Mouse (Mus musculus) CH12.LX (cell line): Measurements from ENCODE around the gene Agap1.

Experiments
- CHD1 ChIP-seq: IDR thresholded peaks from 2 replicates; pipeline ENCODE4 v1.6.1; 2012; ENCODE audit warnings: low read depth, low read length, improper control_type of control experiment, inconsistent platforms
- CTCF ChIP-seq, 2 experiments: IDR thresholded peaks in 1 of 2; conservative IDR thresholded peaks in 1 of 2; 2 replicates each; pipeline ENCODE4 v1.5.1; 2011 to 2012; ENCODE audit warnings: low read depth in 2 of 2, low read length in 2 of 2, improper control_type of control experiment in 1 of 2, inconsistent platforms in 1 of 2, mild to moderate bottlenecking in 1 of 2, moderate library complexity in 1 of 2
- KAT2A ChIP-seq: IDR thresholded peaks from 2 replicates; pipeline ENCODE4 v1.6.1; 2012; ENCODE audit warnings: low read length, improper control_type of control experiment, inconsistent platforms; ENCODE audit not compliant: insufficient replicate concordance
- POLR2A ChIP-seq: IDR thresholded peaks from 2 replicates; pipeline ENCODE4 v1.6.1; 2011; ENCODE audit warnings: low read depth, mild to moderate bottlenecking, improper control_type of control experiment, low read length
- TCF12 ChIP-seq: IDR thresholded peaks from 2 replicates; pipeline ENCODE4 v1.6.1; 2014; ENCODE audit warnings: low read depth, mild to moderate bottlenecking, inconsistent platforms, low read length, improper control_type of control experiment
- ZC3H11A ChIP-seq: IDR thresholded peaks from 2 replicates; pipeline ENCODE4 v1.6.1; 2012; ENCODE audit warnings: low read depth, mild to moderate bottlenecking, inconsistent platforms, low read length, improper control_type of control experiment

DNA sequence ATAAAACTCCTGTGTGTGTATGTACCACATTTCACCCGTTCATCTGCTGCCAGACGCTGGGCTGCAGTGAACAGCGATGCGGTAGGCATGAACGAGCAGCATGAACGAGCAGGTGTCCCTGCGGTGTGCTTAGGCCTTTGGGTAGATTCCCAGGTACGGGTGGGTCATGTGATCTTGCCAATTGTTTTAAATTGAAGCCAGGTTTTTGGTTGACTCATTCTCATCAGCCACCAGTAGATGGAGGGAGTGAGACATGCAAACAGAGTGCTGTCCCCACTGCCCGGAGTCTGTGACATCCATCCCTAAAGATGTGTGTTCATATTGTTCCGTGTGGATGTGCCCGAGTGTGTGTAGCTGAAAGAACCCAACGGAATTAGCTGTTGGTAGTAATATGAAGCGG, 71.2 kb downstream of the Agap1 start:
- TF ChIP-seq POLR2A (no peak), TCF12 (no peak), ZC3H11A (no peak), CTCF (conservative IDR thresholded peaks at IDR 0.05 in 1 of 2, IDR thresholded peaks at IDR 0.05 in 1 of 2; ENCODE audit: low read depth in 2 of 2, low read length in 2 of 2) (no peak), CHD1 (no peak), KAT2A (no peak)
